Mouse (Mus musculus): ENCODE data around the gene Meis2.

- TF ChIP-seq CTCF (IDR thresholded peaks at IDR 0.05; ENCODE audit: low read depth) (no peak), EP300 (IDR thresholded peaks at IDR 0.05; ENCODE audit: low read depth) (no peak)
Observed at GRCm38 (mm10) chr2:115890030-115890429, 175.6 kb downstream of the Meis2 start.

All from liver, embryonic 14.5 days (tissue).